Mouse (Mus musculus) bone marrow, adult 2 months (tissue): ENCODE results near the gene Coro1c.

Experiments used
- CTCF ChIP-seq: fragments of 200-500 bp; IDR thresholded peaks from 2 replicates; pipeline ENCODE4 v1.5.1; 2011; ENCODE audit warnings: low read length, control low read depth; ENCODE audit not compliant: control insufficient read depth, insufficient read depth
- POLR2A ChIP-seq: fragments of 200-500 bp; IDR thresholded peaks from 2 replicates; pipeline ENCODE4 v1.6.1; 2011; ENCODE audit warnings: low read depth, mild to moderate bottlenecking, control low read depth, low read length, borderline replicate concordance; ENCODE audit not compliant: control insufficient read depth

DNA sequence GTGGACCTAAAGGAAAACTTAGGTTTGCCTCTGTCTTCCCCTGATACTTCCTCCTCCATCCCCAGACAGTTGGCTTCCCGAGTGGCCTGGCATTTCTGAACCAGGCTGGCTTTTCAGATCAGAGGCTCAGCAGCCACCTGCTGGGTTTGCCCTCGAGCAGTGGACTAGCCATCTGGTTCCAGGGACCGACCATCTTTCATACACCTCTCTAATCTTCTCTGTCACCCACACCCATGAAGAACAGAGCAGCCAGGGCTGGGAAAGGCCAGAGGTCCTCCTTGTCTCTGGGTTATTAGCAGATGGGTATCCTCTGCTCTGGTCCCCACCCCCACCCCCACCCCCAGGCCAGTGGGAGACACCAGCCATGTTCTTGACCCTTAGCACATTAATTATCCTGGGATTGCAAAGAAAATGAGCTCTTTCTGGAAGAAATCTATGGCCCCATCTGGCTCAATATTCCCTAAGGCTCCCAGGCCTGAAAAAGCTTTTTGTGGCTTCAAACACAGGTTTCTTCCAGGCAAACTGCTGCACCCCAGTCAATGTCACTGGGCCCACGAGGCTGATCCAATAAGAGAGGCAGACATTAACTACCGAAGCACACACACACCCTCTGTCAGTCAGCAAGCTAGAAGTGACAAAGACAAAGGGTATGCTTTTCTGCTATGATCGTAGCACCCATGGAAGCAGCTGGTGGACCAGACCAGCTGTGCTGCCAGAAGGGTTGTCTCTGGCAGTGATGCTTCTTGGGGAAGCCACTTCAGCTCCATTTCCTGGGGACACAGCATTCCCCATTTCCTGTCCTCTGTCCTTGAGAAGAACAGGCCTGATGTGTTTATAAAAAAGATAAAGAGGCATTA lies 13.0 kb upstream of the Coro1c start:
- TF ChIP-seq CTCF = no peak
- TF ChIP-seq POLR2A = no peak
